Mouse (Mus musculus) lung, postnatal 36 days (tissue): ENCODE data around the gene Gpx3.
A peak's percentile ranks its signal among the peaks of the same experiment; 100 is the strongest.
"Not testable (repeated sequence)": the region's sequence is repeated elsewhere in the genome, so short reads cannot be mapped to it uniquely, and the experiment has no call there.

Experiments used
- DNase-seq: peaks from one replicate; pipeline ENCODE4 v3.0.0; 2022; ENCODE audit warnings: mixed read lengths

The Gpx3 gene

GRCm38 (mm10) chr11:54902333-54903323 lies at the start of gene Gpx3:
TSS of gene Gpx3 (plus strand) at chr11:54902453.
- DNase-seq, result peak; percentile 88

GRCm38 (mm10) chr11:54858880-54859279 lies 43.4 kb upstream of the Gpx3 start:
- not testable (repeated sequence) for DNase-seq

- peak; percentile 58 for DNase-seq
Observed at GRCm38 (mm10) chr11:54859322-54860165, 42.7 kb upstream of the Gpx3 start.

- DNase-seq, result peak; percentile 98
Observed at GRCm38 (mm10) chr11:54860256-54861038, 41.8 kb upstream of the Gpx3 start, which contains the start of gene Lyrm7. TSS of gene Lyrm7 (minus strand) at chr11:54860916.

- DNase-seq, result no peak
Observed at GRCm38 (mm10) chr11:54861471-54862420, 40.5 kb upstream of the Gpx3 start.

GRCm38 (mm10) chr11:54862621-54863520 lies 39.4 kb upstream of the Gpx3 start:
- peak; percentile 74 for DNase-seq

- no peak for DNase-seq
Observed at GRCm38 (mm10) chr11:54865330-54866085, 36.7 kb upstream of the Gpx3 start.

GRCm38 (mm10) chr11:54866119-54867048 lies 35.9 kb upstream of the Gpx3 start, which contains the start of gene Hint1:
TSS of gene Hint1 (plus strand) at chr11:54866383.
- DNase-seq, result peak; percentile 93

- DNase-seq, result peak; percentile 48
Observed at GRCm38 (mm10) chr11:54867049-54867385, 35.2 kb upstream of the Gpx3 start.

GRCm38 (mm10) chr11:54867903-54868434 lies 34.3 kb upstream of the Gpx3 start:
- DNase-seq, result no peak

GRCm38 (mm10) chr11:54868445-54868844 lies 33.8 kb upstream of the Gpx3 start:
- no peak for DNase-seq

GRCm38 (mm10) chr11:54869318-54869717 lies 32.9 kb upstream of the Gpx3 start:
- DNase-seq, result no peak

- DNase-seq, result no peak
Observed at GRCm38 (mm10) chr11:54871831-54872537, 30.3 kb upstream of the Gpx3 start.

GRCm38 (mm10) chr11:54876031-54876430 lies 26.2 kb upstream of the Gpx3 start:
- no peak for DNase-seq

GRCm38 (mm10) chr11:54878893-54879292 lies 23.4 kb upstream of the Gpx3 start:
- no peak for DNase-seq

- DNase-seq, result peak; percentile 93
Observed at GRCm38 (mm10) chr11:54879434-54879833, 22.8 kb upstream of the Gpx3 start.

- DNase-seq, result no peak
Observed at GRCm38 (mm10) chr11:54879922-54880321, 22.3 kb upstream of the Gpx3 start.
